Mouse (Mus musculus): Measurements from ENCODE around the gene Slc22a15. TPM values are rescaled to one million over a fixed set of nuclear protein-coding genes. Genes with fewer than 3 reads are reported as not detected.

Slc22a15 gene
- polyA plus RNA-seq, 1 experiment from 2014 or later = 4.3 TPM

GRCm38 (mm10) chr3:101885041-101885440, 39.2 kb downstream of the Slc22a15 start:
- no peaks in the 10 kb centered on the region for H3K36me3 ChIP-seq
- no peak overlapping the region for H3K4me3 ChIP-seq (replicated peaks)
- no peak overlapping the region for H3K9ac ChIP-seq (replicated peaks)
- H3K9me3 ChIP-seq = no peaks in the 10 kb centered on the region
- no peak for ATAC-seq (ENCODE audit: insufficient number of reproducible peaks, insufficient read depth, low FRiP score, low TSS enrichment, low read depth)
- no peaks in the 10 kb centered on the region for H3K27me3 ChIP-seq
- H3K27ac ChIP-seq = no peak overlapping the region
- H3K4me1 ChIP-seq (replicated peaks) = 0 out of 2 replicates have a peak, but pooled peaks cover 4% of the 10 kb centered on the region
- 62% methylated on average over 4 of the region's 4 CpGs for WGBS
- H3K4me2 ChIP-seq = no peak overlapping the region

DNA sequence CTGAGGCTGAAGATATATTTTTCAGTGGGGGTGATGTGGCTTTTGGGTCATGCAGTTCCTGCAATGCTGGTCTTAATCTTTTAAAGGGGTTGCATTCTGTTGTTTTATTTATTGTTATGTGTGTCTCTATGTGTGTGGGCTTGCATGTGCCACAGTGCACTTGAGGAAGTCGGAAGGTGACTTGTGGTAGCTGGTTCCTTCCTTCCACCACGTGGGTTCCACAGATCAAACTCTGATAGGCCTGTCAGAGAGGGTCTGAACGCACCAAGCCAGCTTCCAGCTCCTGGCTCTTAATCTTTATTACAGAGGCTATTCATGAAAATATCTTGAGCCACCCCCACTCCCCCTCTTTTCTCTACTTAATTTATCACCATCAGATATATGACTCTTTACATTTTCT, 40.4 kb downstream of the Slc22a15 start:
- 58% methylated on average over 3 of the region's 3 CpGs for WGBS

GRCm38 (mm10) chr3:101881721-101882120, 42.5 kb downstream of the Slc22a15 start:
- H3K27me3 ChIP-seq = no peaks in the 10 kb centered on the region
- H3K9ac ChIP-seq (replicated peaks) = no peak overlapping the region
- H3K36me3 ChIP-seq = peaks cover 8% of the 10 kb centered on the region; the same call in 1 of the 2 replicates
- ATAC-seq (ENCODE audit: insufficient number of reproducible peaks, insufficient read depth, low FRiP score, low TSS enrichment, low read depth) = no peak
- no peak overlapping the region for H3K27ac ChIP-seq
- H3K4me2 ChIP-seq = no peak overlapping the region
- no peak overlapping the region for H3K4me3 ChIP-seq (replicated peaks)
- peaks cover 6% of the 10 kb centered on the region for H3K4me1 ChIP-seq (replicated peaks)
- 34% methylated on average over 9 of the region's 9 CpGs for WGBS
- no peaks in the 10 kb centered on the region for H3K9me3 ChIP-seq

More for the DNA sequence above, 40.4 kb downstream of the Slc22a15 start:
- no peak overlapping the region for H3K27ac ChIP-seq
- H3K4me3 ChIP-seq (replicated peaks) = no peak overlapping the region
- H3K4me2 ChIP-seq = no peak overlapping the region
- 0 out of 2 replicates have a peak, but pooled peaks cover 4% of the 10 kb centered on the region for H3K4me1 ChIP-seq (replicated peaks)
- no peaks in the 10 kb centered on the region for H3K9me3 ChIP-seq
- peaks cover 7% of the 10 kb centered on the region; the same call in 1 of the 2 replicates for H3K36me3 ChIP-seq
- no peak for ATAC-seq (ENCODE audit: insufficient number of reproducible peaks, insufficient read depth, low FRiP score, low TSS enrichment, low read depth)
- H3K9ac ChIP-seq (replicated peaks) = no peak overlapping the region
- H3K27me3 ChIP-seq = no peaks in the 10 kb centered on the region

- Histone ChIP-seq H3K4me3 (replicated peaks) (no peak overlapping the region), H3K9ac (replicated peaks) (no peak overlapping the region), H3K4me2 (no peak overlapping the region), H3K27ac (no peak overlapping the region), H3K9me3 (no peaks in the 10 kb centered on the region), H3K36me3 (peaks cover 10% of the 10 kb centered on the region; the same call in 1 of the 2 replicates), H3K27me3 (no peaks in the 10 kb centered on the region), H3K4me1 (replicated peaks) (peaks cover 12% of the 10 kb centered on the region)
- ATAC-seq (ENCODE audit: insufficient number of reproducible peaks, insufficient read depth, low FRiP score, low TSS enrichment, low read depth) = no peak
- 58% methylated on average over 6 of the region's 6 CpGs for WGBS
Measured at GRCm38 (mm10) chr3:101880818-101881217, 43.4 kb downstream of the Slc22a15 start.

DNA sequence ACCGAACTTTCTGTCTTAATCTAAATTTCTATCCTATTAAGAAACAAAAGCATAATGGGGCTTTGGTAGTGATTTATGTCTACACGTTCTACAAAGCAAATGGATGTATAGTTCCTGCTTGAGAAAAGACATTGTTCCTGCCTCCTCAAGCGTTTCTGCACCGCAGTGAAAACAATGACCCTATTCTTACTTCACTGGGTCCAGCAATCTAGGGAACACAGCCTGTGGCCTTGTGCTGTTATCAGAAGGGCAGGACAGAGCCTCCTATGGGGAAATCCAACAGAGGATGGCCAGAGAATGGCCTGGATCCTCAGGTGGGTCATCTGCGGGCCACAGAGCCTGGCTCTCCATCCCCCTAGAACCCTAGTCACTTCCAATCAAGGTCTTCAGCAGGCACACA, 46.1 kb downstream of the Slc22a15 start:
- H3K27me3 ChIP-seq = no peaks in the 10 kb centered on the region
- peaks cover 10% of the 10 kb centered on the region; the same call in 1 of the 2 replicates for H3K36me3 ChIP-seq
- H3K4me1 ChIP-seq (replicated peaks) = peaks cover 12% of the 10 kb centered on the region
- no peak overlapping the region for H3K4me3 ChIP-seq (replicated peaks)
- no peak overlapping the region for H3K4me2 ChIP-seq
- ATAC-seq (ENCODE audit: insufficient number of reproducible peaks, insufficient read depth, low FRiP score, low TSS enrichment, low read depth) = no peak
- H3K9ac ChIP-seq (replicated peaks) = no peak overlapping the region
- 86% methylated on average over 5 of the region's 5 CpGs for WGBS
- H3K9me3 ChIP-seq = no peaks in the 10 kb centered on the region
- no peak overlapping the region for H3K27ac ChIP-seq

- WGBS = 72% methylated on average over 7 of the region's 7 CpGs
- no peak for ATAC-seq (ENCODE audit: insufficient number of reproducible peaks, insufficient read depth, low FRiP score, low TSS enrichment, low read depth)
- no peak overlapping the region for H3K27ac ChIP-seq
Measured at GRCm38 (mm10) chr3:101876459-101877285, 47.6 kb downstream of the Slc22a15 start.

DNA sequence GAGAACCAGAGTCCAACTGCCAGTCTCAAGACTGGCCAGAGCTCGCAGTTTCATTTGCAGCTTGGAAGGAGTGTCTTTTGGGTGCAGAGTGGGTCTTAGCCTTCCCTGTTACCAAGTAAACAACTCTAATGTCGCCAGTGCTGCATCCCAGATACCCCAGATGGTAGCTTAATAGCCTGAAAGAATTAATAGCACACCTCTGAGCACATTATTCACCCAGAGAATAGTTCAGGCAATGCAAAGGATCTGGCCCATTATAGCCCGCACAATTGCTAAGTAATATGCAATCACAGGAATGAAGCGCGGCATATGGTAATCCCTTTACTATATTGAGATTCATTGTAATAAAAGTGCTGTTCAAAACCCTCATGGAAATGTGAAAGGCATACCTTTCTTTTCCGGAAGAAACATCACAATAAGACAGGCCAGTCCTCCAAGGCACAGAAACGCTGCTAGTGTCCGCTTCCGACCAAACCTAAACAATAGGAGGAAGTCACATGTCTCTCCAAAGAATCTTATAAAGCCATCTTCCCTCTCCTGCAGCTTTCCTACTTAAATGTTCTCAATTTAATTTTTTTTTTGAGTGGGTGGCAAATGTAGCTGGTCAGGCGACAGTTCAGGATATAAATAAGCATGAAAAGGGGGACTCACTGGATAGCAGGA, 48.9 kb downstream of the Slc22a15 start:
- Histone ChIP-seq H3K9ac (replicated peaks) (no peak overlapping the region), H3K4me2 (no peak overlapping the region), H3K4me3 (replicated peaks) (no peak overlapping the region), H3K27ac (no peak overlapping the region), H3K36me3 (peaks cover 10% of the 10 kb centered on the region; the same call in 1 of the 2 replicates), H3K27me3 (no peaks in the 10 kb centered on the region), H3K4me1 (replicated peaks) (peaks cover 8% of the 10 kb centered on the region), H3K9me3 (no peaks in the 10 kb centered on the region)
- no peak for ATAC-seq (ENCODE audit: insufficient number of reproducible peaks, insufficient read depth, low FRiP score, low TSS enrichment, low read depth)
- 78% methylated on average over 10 of the region's 10 CpGs for WGBS

More at GRCm38 (mm10) chr3:101876459-101877285, 47.6 kb downstream of the Slc22a15 start:
- H3K9ac ChIP-seq (replicated peaks) = no peak overlapping the region
- no peak overlapping the region for H3K4me3 ChIP-seq (replicated peaks)
- no peaks in the 10 kb centered on the region for H3K9me3 ChIP-seq
- no peaks in the 10 kb centered on the region for H3K27me3 ChIP-seq
- peaks cover 12% of the 10 kb centered on the region for H3K4me1 ChIP-seq (replicated peaks)
- H3K36me3 ChIP-seq = peaks cover 10% of the 10 kb centered on the region; the same call in 1 of the 2 replicates
- H3K4me2 ChIP-seq = no peak overlapping the region

GRCm38 (mm10) chr3:101873061-101873675, 51.1 kb downstream of the Slc22a15 start:
- peaks cover 8% of the 10 kb centered on the region for H3K4me1 ChIP-seq (replicated peaks)
- no peak overlapping the region for H3K27ac ChIP-seq
- no peak overlapping the region for H3K4me3 ChIP-seq (replicated peaks)
- H3K4me2 ChIP-seq = no peak overlapping the region
- no peaks in the 10 kb centered on the region for H3K27me3 ChIP-seq
- no peaks in the 10 kb centered on the region for H3K9me3 ChIP-seq
- ATAC-seq (ENCODE audit: insufficient number of reproducible peaks, insufficient read depth, low FRiP score, low TSS enrichment, low read depth) = no peak
- WGBS = 82% methylated on average over 7 of the region's 7 CpGs
- no peak overlapping the region for H3K9ac ChIP-seq (replicated peaks)
- H3K36me3 ChIP-seq = peaks cover 3% of the 10 kb centered on the region; the same call in 1 of the 2 replicates

DNA sequence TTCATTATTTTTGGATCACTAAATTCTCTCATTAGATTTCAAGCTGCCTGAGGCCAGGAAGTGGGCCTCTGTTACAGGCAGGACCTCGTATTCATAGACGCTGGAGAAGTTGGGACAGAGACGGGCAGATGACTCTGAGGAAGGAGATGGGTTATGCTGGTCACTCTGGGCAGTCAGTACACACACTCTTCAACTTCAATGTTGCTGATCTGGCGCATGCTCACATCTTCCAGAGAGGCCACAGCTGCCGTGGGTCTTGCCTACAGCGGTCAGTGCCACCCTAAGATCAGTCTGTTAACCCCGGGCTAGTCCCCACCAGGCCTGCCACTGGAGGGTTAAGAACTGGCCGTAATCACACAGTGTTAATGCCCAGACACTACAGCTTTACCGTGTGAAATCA, 52.3 kb downstream of the Slc22a15 start:
- Histone ChIP-seq H3K4me2 (no peak overlapping the region), H3K9me3 (no peaks in the 10 kb centered on the region), H3K27me3 (no peaks in the 10 kb centered on the region), H3K4me3 (replicated peaks) (no peak overlapping the region), H3K27ac (no peak overlapping the region), H3K36me3 (0 out of 2 replicates have a peak, but pooled peaks cover 3% of the 10 kb centered on the region), H3K9ac (replicated peaks) (no peak overlapping the region), H3K4me1 (replicated peaks) (peaks cover 9% of the 10 kb centered on the region)
- 83% methylated on average over 9 of the region's 9 CpGs for WGBS
- ATAC-seq (ENCODE audit: insufficient number of reproducible peaks, insufficient read depth, low FRiP score, low TSS enrichment, low read depth) = no peak

GRCm38 (mm10) chr3:101867001-101867421, 57.2 kb downstream of the Slc22a15 start:
- Histone ChIP-seq H3K9ac (replicated peaks) (no peak overlapping the region), H3K9me3 (no peaks in the 10 kb centered on the region), H3K4me1 (replicated peaks) (0 out of 2 replicates have a peak, but pooled peaks cover 3% of the 10 kb centered on the region), H3K27me3 (no peaks in the 10 kb centered on the region), H3K4me2 (no peak overlapping the region), H3K27ac (0 out of 2 replicates have a peak overlapping the region, but pooled peaks have one; percentile 35), H3K36me3 (peaks cover 15% of the 10 kb centered on the region), H3K4me3 (replicated peaks) (no peak overlapping the region)
- ATAC-seq (ENCODE audit: insufficient number of reproducible peaks, insufficient read depth, low FRiP score, low TSS enrichment, low read depth) = no peak
- WGBS = 70% methylated on average over 4 of the region's 4 CpGs

GRCm38 (mm10) chr3:101861856-101862255, 62.4 kb downstream of the Slc22a15 start:
- Histone ChIP-seq H3K27ac (no peak overlapping the region), H3K36me3 (peaks cover 18% of the 10 kb centered on the region), H3K9ac (replicated peaks) (no peak overlapping the region), H3K9me3 (no peaks in the 10 kb centered on the region), H3K4me2 (no peak overlapping the region), H3K4me1 (replicated peaks) (0 out of 2 replicates have a peak, but pooled peaks cover under 1% of the 10 kb centered on the region), H3K27me3 (no peaks in the 10 kb centered on the region), H3K4me3 (replicated peaks) (no peak overlapping the region)
- WGBS = 79% methylated on average over 3 of the region's 3 CpGs
- no peak for ATAC-seq (ENCODE audit: insufficient number of reproducible peaks, insufficient read depth, low FRiP score, low TSS enrichment, low read depth)
